Mouse (Mus musculus): ENCODE measurements around the gene Zfp518a.

- TF ChIP-seq CTCF (IDR thresholded peaks at IDR 0.05; ENCODE audit: control insufficient read depth, insufficient read depth, insufficient replicate concordance, low read depth, low read length) (no peak), POLR2A (IDR thresholded peaks at IDR 0.05; ENCODE audit: control insufficient read depth, low read depth, low read length) (no peak)
These were observed 52.6 kb downstream of the Zfp518a start for GRCm38 (mm10) chr19:40946937-40947577.
